In the genomic region with DNA sequence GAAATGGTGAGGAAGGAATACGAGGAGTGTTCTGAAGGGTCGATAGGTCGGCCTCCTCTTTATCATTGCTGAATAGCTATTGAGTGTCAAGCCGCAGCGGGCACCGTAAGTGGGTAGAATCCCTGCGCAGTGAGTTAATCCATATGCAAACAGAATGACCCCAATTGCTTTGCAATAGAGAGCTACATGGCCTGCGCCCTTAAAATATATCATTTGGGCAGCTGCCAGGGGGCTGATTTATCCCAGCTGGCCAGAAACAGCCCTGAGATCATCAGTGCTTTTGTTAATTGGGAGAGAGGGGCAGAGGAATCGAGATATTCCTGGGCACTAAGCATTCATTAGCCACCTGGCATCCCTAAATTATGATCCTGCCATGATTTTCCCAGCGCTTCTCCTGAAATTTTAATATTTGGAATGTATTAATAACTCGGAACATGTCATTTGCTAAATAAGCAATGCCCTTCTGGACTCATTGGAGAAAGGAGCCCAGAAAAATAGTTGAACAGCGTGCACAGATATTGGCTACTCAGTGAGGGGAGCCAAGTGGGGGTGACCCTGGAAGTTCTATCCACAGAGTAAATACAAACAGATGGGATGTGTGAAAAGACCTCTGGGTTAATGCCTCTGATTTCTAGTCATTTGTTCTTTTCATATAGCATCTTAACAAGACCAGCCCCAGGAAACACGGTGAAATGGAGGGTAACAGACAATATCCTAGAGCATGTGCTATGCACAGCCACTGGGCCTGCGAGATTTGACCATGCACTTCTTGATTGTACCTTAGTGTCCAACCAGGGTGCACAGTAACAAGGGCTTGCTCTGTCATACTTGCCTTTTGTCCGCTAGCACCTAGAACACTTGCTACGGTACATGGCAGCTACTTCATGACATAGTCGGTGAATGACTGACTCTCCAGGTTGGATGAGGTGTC, we compare ENCODE assay signal across 13 mouse cellular contexts. TPM values are rescaled to one million over a fixed set of nuclear protein-coding genes. Genes with fewer than 3 reads are reported as not detected.
DNase-seq lines count a peak whose midpoint lies in the region; ATAC-seq and TF ChIP-seq lines count a peak whose summit lies in the region.
"Had no signal": no experiment of that assay in that cellular context is flagged by ENCODE, and none has a peak within 500 bp of the region (broad histone marks: within the 10 kb centered on the region; RNA-seq: fewer than 3 reads in every experiment).

No protein-coding gene starts in this region.

- peak; percentile 61 for DNase-seq in embryo, embryonic 10 days (ENCODE audit: low spot score)
- no peak for DNase-seq in embryo, embryonic 9.5 days (ENCODE audit: extremely low spot score)
- DNase-seq in lung, embryonic 14.5 days = peak; percentile 62
- DNase-seq in lung, postnatal 10 days = no peak
- DNase-seq in hindbrain, embryonic 11.5 days (ENCODE audit: low spot score) = peak; percentile 47
- peak; percentile 54 for DNase-seq in midbrain, embryonic 14.5 days
- DNase-seq in right cerebral cortex, postnatal 4 days = no peak
- DNase-seq in lung, adult 2 months = no peak
- DNase-seq: adrenal gland, adult 8-10 months; kidney, postnatal 25 days; thymus, adult 18-20 months had no signal

- 57% methylated on average over 17 of the region's 17 CpGs for WGBS in lung, embryonic 14.5 days
- 56% methylated on average over 17 of the region's 17 CpGs for WGBS in hindbrain, embryonic 11.5 days
- 49% methylated on average over 17 of the region's 17 CpGs for WGBS in midbrain, embryonic 14.5 days
- 70% methylated on average over 17 of the region's 17 CpGs for WGBS in lung, adult 2 months

- no peak overlapping the region for H3K4me3 ChIP-seq in lung, embryonic 14.5 days (ENCODE audit: low read depth, low read length)
- no peak overlapping the region for H3K4me3 ChIP-seq in hindbrain, embryonic 11.5 days (ENCODE audit: low read depth, low read length)
- no peak overlapping the region for H3K4me3 ChIP-seq in midbrain, embryonic 14.5 days (replicated peaks; ENCODE audit: low read depth, low read length)
- H3K4me3 ChIP-seq in lung, adult 2 months (replicated peaks; ENCODE audit: extremely low read depth, low read depth, low read length) = no peak overlapping the region
- H3K4me3 ChIP-seq: limb, embryonic 15.5 days had no signal

- H3K9me3 ChIP-seq in lung, embryonic 14.5 days (ENCODE audit: low read depth, low read length) = no peaks in the 10 kb centered on the region
- no peaks in the 10 kb centered on the region for H3K9me3 ChIP-seq in hindbrain, embryonic 11.5 days (ENCODE audit: control insufficient read depth, low read length)
- no peaks in the 10 kb centered on the region for H3K9me3 ChIP-seq in midbrain, embryonic 14.5 days (ENCODE audit: control insufficient read depth, low read length)
- H3K9me3 ChIP-seq: limb, embryonic 15.5 days had no signal

- no peaks in the 10 kb centered on the region for H3K27me3 ChIP-seq in lung, embryonic 14.5 days (ENCODE audit: insufficient read depth, low read length)
- H3K27me3 ChIP-seq in hindbrain, embryonic 11.5 days (ENCODE audit: control insufficient read depth, insufficient read depth, low read length) = peaks cover 2% of the 10 kb centered on the region; the same call in 1 of the 2 replicates
- H3K27me3 ChIP-seq in midbrain, embryonic 14.5 days (ENCODE audit: control insufficient read depth, insufficient read depth, low read length) = no peaks in the 10 kb centered on the region
- H3K27me3 ChIP-seq: limb, embryonic 15.5 days had no signal

- no peaks in the 10 kb centered on the region for H3K4me1 ChIP-seq in lung, embryonic 14.5 days (ENCODE audit: insufficient read depth)
- H3K4me1 ChIP-seq in hindbrain, embryonic 11.5 days (replicated peaks; ENCODE audit: control insufficient read depth, insufficient read depth, low read length) = 0 out of 2 replicates have a peak, but pooled peaks cover 2% of the 10 kb centered on the region
- H3K4me1 ChIP-seq in midbrain, embryonic 14.5 days (ENCODE audit: control insufficient read depth, insufficient read depth, low read length) = peaks cover 9% of the 10 kb centered on the region
- no peaks in the 10 kb centered on the region for H3K4me1 ChIP-seq in lung, adult 2 months (ENCODE audit: control insufficient read depth, insufficient read depth, low read length)

- no peak for TF ChIP-seq POLR2A in lung, adult 2 months (IDR thresholded peaks at IDR 0.05; ENCODE audit: borderline replicate concordance, extremely low read depth, low read depth, low read length)

- no peak for TF ChIP-seq CTCF in lung, embryonic 14.5 days (IDR thresholded peaks at IDR 0.05; ENCODE audit: low read depth)
- TF ChIP-seq CTCF in lung, adult 2 months (IDR thresholded peaks at IDR 0.05; ENCODE audit: insufficient read depth, low read length) = no peak

- no peak overlapping the region for H3K9ac ChIP-seq in lung, embryonic 14.5 days
- H3K9ac ChIP-seq in hindbrain, embryonic 11.5 days (ENCODE audit: low read depth, low read length) = no peak overlapping the region
- H3K9ac ChIP-seq in midbrain, embryonic 14.5 days (replicated peaks; ENCODE audit: low read length) = no peak overlapping the region
- H3K9ac ChIP-seq: limb, embryonic 15.5 days had no signal

- H3K36me3 ChIP-seq in lung, embryonic 14.5 days (ENCODE audit: insufficient read depth) = no peaks in the 10 kb centered on the region
- H3K36me3 ChIP-seq in hindbrain, embryonic 11.5 days (ENCODE audit: control insufficient read depth, insufficient read depth, low read length) = no peaks in the 10 kb centered on the region
- H3K36me3 ChIP-seq in midbrain, embryonic 14.5 days (ENCODE audit: control insufficient read depth, insufficient read depth, low read length) = no peaks in the 10 kb centered on the region
- H3K36me3 ChIP-seq: limb, embryonic 15.5 days had no signal

- H3K4me2 ChIP-seq in lung, embryonic 14.5 days = no peak overlapping the region
- H3K4me2 ChIP-seq in hindbrain, embryonic 11.5 days (replicated peaks; ENCODE audit: low read depth, low read length) = no peak overlapping the region
- H3K4me2 ChIP-seq in midbrain, embryonic 14.5 days (ENCODE audit: low read length) = 0 out of 2 replicates have a peak overlapping the region, but pooled peaks have one; percentile 7
- H3K4me2 ChIP-seq: heart, embryonic 11.5 days; limb, embryonic 15.5 days had no signal

- peak; percentile 48; the same call in 1 of the 2 replicates for ATAC-seq in lung, embryonic 14.5 days (ENCODE audit: insufficient read depth)
- peak; percentile 79 for ATAC-seq in hindbrain, embryonic 11.5 days (ENCODE audit: low FRiP score)
- peak; percentile 39; the same call in 1 of the 2 replicates for ATAC-seq in midbrain, embryonic 14.5 days (ENCODE audit: low FRiP score, low TSS enrichment)

- no peak overlapping the region for H3K27ac ChIP-seq in lung, embryonic 14.5 days (ENCODE audit: low read depth)
- peak overlapping the region; percentile 63 for H3K27ac ChIP-seq in hindbrain, embryonic 11.5 days (ENCODE audit: low read depth, low read length)
- H3K27ac ChIP-seq in midbrain, embryonic 14.5 days (replicated peaks; ENCODE audit: low read depth, low read length) = no peak overlapping the region; the same call in 1 of the 2 replicates
- H3K27ac ChIP-seq: limb, embryonic 15.5 days had no signal

RNA-seq across cellular contexts. Expression of gene Cnmd, which starts 11.4 kb away (rescaled TPM):
- polyA plus RNA-seq in lung, embryonic 14.5 days (2014; fragmentation: Nextera tagmentation; extraction: Ambion mirVana) = 13.4 and 13.7 TPM in 2 replicates
- 20.0 and 20.9 TPM in 2 replicates for polyA plus RNA-seq in hindbrain, embryonic 11.5 days (2014; fragmentation: Nextera tagmentation; extraction: Ambion mirVana)
- 1.8 and 2.2 TPM in 2 replicates for polyA plus RNA-seq in midbrain, embryonic 14.5 days (2014; fragmentation: Nextera tagmentation; extraction: Ambion mirVana)
- 0.08 and 0.30 TPM in 2 replicates for polyA plus RNA-seq in lung, adult 2 months (2012; rRNA removed)

Comparison
In these comparisons a context has a peak if more than half of its experiments do, and no peak if none do; other contexts are left out.
1. DNase-seq: peak in embryo, embryonic 10 days (single experiment), lung, embryonic 14.5 days (single experiment), hindbrain, embryonic 11.5 days (single experiment) and midbrain, embryonic 14.5 days (single experiment); none in embryo, embryonic 9.5 days (single experiment), lung, postnatal 10 days (single experiment), right cerebral cortex, postnatal 4 days (single experiment) and lung, adult 2 months (single experiment).
2. Peak in every context shown above with its lines, with median percentiles within 50 percentile points of each other: ATAC-seq.